Mouse (Mus musculus): ENCODE measurements around the gene Sf3a1. TPM values are rescaled to one million over a fixed set of nuclear protein-coding genes. Genes with fewer than 3 reads are reported as not detected.

Gene Sf3a1
- polyA plus RNA-seq, 1 experiment from 2014 or later: 12.6 TPM

DNA sequence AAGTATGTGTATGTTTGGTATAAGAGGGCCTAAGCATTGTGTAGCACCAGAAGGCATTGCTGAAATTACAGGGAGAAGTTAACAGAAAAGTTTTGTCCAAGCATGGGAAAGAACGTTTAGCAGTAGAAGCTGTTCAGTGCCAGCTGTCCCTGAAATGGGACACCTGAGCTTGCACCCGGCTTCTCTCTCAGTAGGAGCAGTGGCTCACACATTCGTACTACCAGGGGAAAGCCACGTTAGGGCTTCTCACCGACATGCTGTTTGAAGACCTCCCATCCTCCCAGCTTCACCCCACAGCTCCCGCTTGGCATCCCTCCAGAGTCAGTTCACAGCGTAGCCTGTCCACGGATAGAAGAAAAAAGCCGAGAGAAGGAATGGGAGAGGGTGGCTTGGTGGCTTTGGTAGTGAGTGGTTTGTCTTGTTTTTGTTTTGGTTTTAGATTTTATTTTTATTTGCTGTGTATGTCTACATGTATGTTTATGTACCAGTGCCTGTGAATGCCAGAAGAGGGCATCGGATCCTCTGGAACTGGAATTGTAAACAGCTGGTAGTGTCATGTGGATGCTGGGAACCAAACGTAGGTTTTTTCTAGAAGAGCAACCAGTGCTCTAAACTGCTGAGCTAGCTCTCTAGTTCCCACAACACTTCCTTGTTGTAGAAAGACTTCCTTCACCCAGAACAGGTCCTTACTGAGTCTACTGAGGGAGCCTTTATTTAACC lies 42.0 kb downstream of the Sf3a1 start:
- Histone ChIP-seq H3K27ac (ENCODE audit: low read length) (0 out of 2 replicates have a peak overlapping the region, but pooled peaks have one; percentile 9), H3K4me2 (replicated peaks; ENCODE audit: low read depth, low read length) (no peak overlapping the region), H3K36me3 (ENCODE audit: insufficient read depth, low read length) (no peaks in the 10 kb centered on the region), H3K27me3 (replicated peaks; ENCODE audit: insufficient read depth, low read length) (no peaks in the 10 kb centered on the region), H3K4me3 (ENCODE audit: low read depth, low read length) (no peak overlapping the region), H3K4me1 (ENCODE audit: insufficient read depth, low read depth, low read length) (peaks cover 10% of the 10 kb centered on the region; the same call in 1 of the 2 replicates), H3K9me3 (ENCODE audit: low read length) (no peaks in the 10 kb centered on the region), H3K9ac (replicated peaks; ENCODE audit: low read depth) (no peak overlapping the region)
- no peak for DNase-seq (ENCODE audit: low spot score)
- 49% methylated on average over 11 of the region's 11 CpGs for WGBS
- TF ChIP-seq CTCF (IDR thresholded peaks at IDR 0.05) (peak; percentile 20; the same call in 1 of the 2 replicates), EP300 (IDR thresholded peaks at IDR 0.05) (no peak)
- no peak for ATAC-seq

GRCm38 (mm10) chr11:4202995-4203704 lies 43.0 kb downstream of the Sf3a1 start:
- ATAC-seq: no peak
- no peak overlapping the region for H3K4me2 ChIP-seq (replicated peaks; ENCODE audit: low read depth, low read length)
- peak overlapping the region; percentile 87 for H3K27ac ChIP-seq (ENCODE audit: low read length)
- no peaks in the 10 kb centered on the region for H3K9me3 ChIP-seq (ENCODE audit: low read length)
- no peak overlapping the region for H3K9ac ChIP-seq (replicated peaks; ENCODE audit: low read depth)
- 65% methylated on average over 12 of the region's 12 CpGs for WGBS
- TF ChIP-seq EP300 (IDR thresholded peaks at IDR 0.05): no peak
- no peak for TF ChIP-seq CTCF (IDR thresholded peaks at IDR 0.05)
- H3K4me1 ChIP-seq (ENCODE audit: insufficient read depth, low read depth, low read length): peaks cover 13% of the 10 kb centered on the region; the same call in 1 of the 2 replicates
- H3K27me3 ChIP-seq (replicated peaks; ENCODE audit: insufficient read depth, low read length): no peaks in the 10 kb centered on the region
- H3K36me3 ChIP-seq (ENCODE audit: insufficient read depth, low read length): peaks cover 8% of the 10 kb centered on the region
- H3K4me3 ChIP-seq (ENCODE audit: low read depth, low read length): no peak overlapping the region
- DNase-seq (ENCODE audit: low spot score): no peak

DNA sequence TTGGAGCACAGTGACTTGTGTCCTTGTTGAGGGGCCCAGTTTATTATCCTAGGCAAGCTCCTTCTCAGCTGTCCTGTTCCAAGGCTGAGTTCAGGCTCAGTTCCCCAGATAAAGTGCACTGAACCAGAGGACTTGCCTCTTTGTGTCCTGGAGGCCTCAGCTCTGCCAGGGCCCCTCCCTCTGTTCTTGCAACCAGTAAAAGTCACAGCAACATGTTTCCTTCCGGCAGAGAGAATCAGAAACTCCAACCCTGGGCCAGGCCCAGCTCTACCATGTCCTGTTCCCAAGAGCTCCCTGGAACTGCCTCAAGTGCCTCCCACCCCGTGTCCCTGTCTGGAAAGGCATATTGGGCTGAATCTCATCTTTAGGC lies 43.5 kb downstream of the Sf3a1 start:
- no peak overlapping the region for H3K4me3 ChIP-seq (ENCODE audit: low read depth, low read length)
- no peaks in the 10 kb centered on the region for H3K9me3 ChIP-seq (ENCODE audit: low read length)
- peaks cover 13% of the 10 kb centered on the region; the same call in 1 of the 2 replicates for H3K4me1 ChIP-seq (ENCODE audit: insufficient read depth, low read depth, low read length)
- 10% methylated on average over 2 of the region's 2 CpGs for whole genome bisulfite sequencing
- DNase-seq (ENCODE audit: low spot score) (peak; percentile 77), ATAC-seq (peak; percentile 61)
- no peaks in the 10 kb centered on the region for H3K27me3 ChIP-seq (replicated peaks; ENCODE audit: insufficient read depth, low read length)
- peak overlapping the region; percentile 87 for H3K27ac ChIP-seq (ENCODE audit: low read length)
- no peak overlapping the region for H3K4me2 ChIP-seq (replicated peaks; ENCODE audit: low read depth, low read length)
- peaks cover 8% of the 10 kb centered on the region for H3K36me3 ChIP-seq (ENCODE audit: insufficient read depth, low read length)
- no peak overlapping the region for H3K9ac ChIP-seq (replicated peaks; ENCODE audit: low read depth)
- TF ChIP-seq EP300 (IDR thresholded peaks at IDR 0.05): no peak
- TF ChIP-seq CTCF (IDR thresholded peaks at IDR 0.05): no peak

DNA sequence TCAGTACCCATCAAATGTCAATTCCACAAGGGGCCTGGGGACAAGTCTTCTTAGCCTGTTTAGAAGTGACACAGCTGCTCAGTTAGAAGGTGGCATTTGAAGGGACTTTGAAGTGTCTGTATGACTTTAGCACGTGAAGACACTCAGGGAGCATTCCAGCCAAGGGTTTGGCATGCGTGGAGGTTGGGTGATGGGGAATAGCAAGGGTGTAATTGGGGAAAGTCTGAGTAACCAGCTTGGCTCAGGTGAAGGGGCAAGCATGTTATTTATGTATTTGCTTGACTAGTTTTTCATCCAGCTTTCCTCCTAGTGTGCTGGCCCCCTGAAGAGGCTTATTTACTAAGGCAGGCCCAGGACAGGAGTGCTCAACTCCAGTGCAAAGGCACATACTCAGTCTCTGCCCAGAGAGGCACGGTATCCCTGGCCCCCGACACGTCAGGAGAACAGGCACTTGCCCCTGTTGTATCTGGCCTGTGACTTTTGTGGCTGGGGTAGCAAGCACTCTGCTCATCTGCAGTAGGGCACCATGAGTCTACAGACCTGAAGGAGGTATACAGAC lies 45.0 kb downstream of the Sf3a1 start:
- DNase-seq (ENCODE audit: low spot score) (peak; percentile 87), ATAC-seq (peak; percentile 90)
- Histone ChIP-seq H3K27ac (ENCODE audit: low read length) (peak overlapping the region; percentile 87), H3K9ac (replicated peaks; ENCODE audit: low read depth) (0 out of 2 replicates have a peak overlapping the region, but pooled peaks have one; percentile 6), H3K4me3 (ENCODE audit: low read depth, low read length) (no peak overlapping the region), H3K4me1 (ENCODE audit: insufficient read depth, low read depth, low read length) (peaks cover 13% of the 10 kb centered on the region; the same call in 1 of the 2 replicates), H3K9me3 (ENCODE audit: low read length) (no peaks in the 10 kb centered on the region), H3K4me2 (replicated peaks; ENCODE audit: low read depth, low read length) (no peak overlapping the region), H3K27me3 (replicated peaks; ENCODE audit: insufficient read depth, low read length) (no peaks in the 10 kb centered on the region), H3K36me3 (ENCODE audit: insufficient read depth, low read length) (peaks cover 8% of the 10 kb centered on the region)
- peak; percentile 94 for TF ChIP-seq EP300 (IDR thresholded peaks at IDR 0.05)
- no peak for TF ChIP-seq CTCF (IDR thresholded peaks at IDR 0.05)
- WGBS: 45% methylated on average over 5 of the region's 5 CpGs

GRCm38 (mm10) chr11:4205951-4206350 lies 45.8 kb downstream of the Sf3a1 start:
- no peak for ATAC-seq
- TF ChIP-seq CTCF (IDR thresholded peaks at IDR 0.05) (no peak), EP300 (IDR thresholded peaks at IDR 0.05) (no peak)

DNA sequence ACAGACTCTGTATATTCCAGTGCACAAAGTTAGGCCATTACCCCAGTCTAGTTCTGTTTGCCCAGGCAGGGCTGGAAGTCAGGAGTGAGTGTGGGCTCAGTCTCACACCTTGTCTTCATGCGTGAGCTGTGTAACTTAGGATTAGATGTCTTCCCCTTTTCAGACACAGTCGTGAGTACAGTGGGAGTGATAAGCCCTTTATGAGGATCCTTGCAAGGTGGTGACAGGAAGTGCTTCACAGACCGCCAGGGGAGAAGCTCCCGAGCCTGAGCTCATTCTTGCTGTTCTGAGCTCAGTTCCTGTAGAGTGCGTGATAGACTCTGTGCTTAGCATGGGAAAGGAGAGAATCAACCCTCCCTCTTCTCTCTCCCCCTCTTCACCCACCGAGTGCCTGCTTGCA lies 46.4 kb downstream of the Sf3a1 start:
- Histone ChIP-seq H3K9ac (replicated peaks; ENCODE audit: low read depth) (no peak overlapping the region), H3K4me2 (replicated peaks; ENCODE audit: low read depth, low read length) (no peak overlapping the region), H3K4me3 (ENCODE audit: low read depth, low read length) (no peak overlapping the region), H3K4me1 (ENCODE audit: insufficient read depth, low read depth, low read length) (peaks cover 13% of the 10 kb centered on the region; the same call in 1 of the 2 replicates), H3K36me3 (ENCODE audit: insufficient read depth, low read length) (peaks cover 8% of the 10 kb centered on the region), H3K27ac (ENCODE audit: low read length) (peak overlapping the region; percentile 87), H3K9me3 (ENCODE audit: low read length) (no peaks in the 10 kb centered on the region), H3K27me3 (replicated peaks; ENCODE audit: insufficient read depth, low read length) (no peaks in the 10 kb centered on the region)
- ATAC-seq (no peak), DNase-seq (ENCODE audit: low spot score) (no peak)
- TF ChIP-seq EP300 (IDR thresholded peaks at IDR 0.05): no peak
- TF ChIP-seq CTCF (IDR thresholded peaks at IDR 0.05): no peak; the same call in 1 of the 2 replicates
- 41% methylated on average over 6 of the region's 6 CpGs for WGBS

More at GRCm38 (mm10) chr11:4205951-4206350, 45.8 kb downstream of the Sf3a1 start:
- DNase-seq (ENCODE audit: low spot score): no peak
- Histone ChIP-seq H3K9me3 (ENCODE audit: low read length) (no peaks in the 10 kb centered on the region), H3K9ac (replicated peaks; ENCODE audit: low read depth) (no peak overlapping the region), H3K4me1 (ENCODE audit: insufficient read depth, low read depth, low read length) (peaks cover 13% of the 10 kb centered on the region; the same call in 1 of the 2 replicates), H3K27ac (ENCODE audit: low read length) (peak overlapping the region; percentile 87), H3K4me2 (replicated peaks; ENCODE audit: low read depth, low read length) (no peak overlapping the region), H3K36me3 (ENCODE audit: insufficient read depth, low read length) (peaks cover 8% of the 10 kb centered on the region), H3K4me3 (ENCODE audit: low read depth, low read length) (no peak overlapping the region), H3K27me3 (replicated peaks; ENCODE audit: insufficient read depth, low read length) (no peaks in the 10 kb centered on the region)
- WGBS: 62% methylated on average over 7 of the region's 7 CpGs

Data from lung, postnatal 0 days (tissue).